Mouse (Mus musculus) neural tube, embryonic 10.5 days (tissue): ENCODE results near the gene Comtd1.

Source experiments
- DNase-seq: peaks from one replicate; pipeline ENCODE4 v3.0.0-alpha.2; 2017; ENCODE audit warnings: low spot score; ENCODE audit errors: extremely low spot score

Gene Comtd1

DNA sequence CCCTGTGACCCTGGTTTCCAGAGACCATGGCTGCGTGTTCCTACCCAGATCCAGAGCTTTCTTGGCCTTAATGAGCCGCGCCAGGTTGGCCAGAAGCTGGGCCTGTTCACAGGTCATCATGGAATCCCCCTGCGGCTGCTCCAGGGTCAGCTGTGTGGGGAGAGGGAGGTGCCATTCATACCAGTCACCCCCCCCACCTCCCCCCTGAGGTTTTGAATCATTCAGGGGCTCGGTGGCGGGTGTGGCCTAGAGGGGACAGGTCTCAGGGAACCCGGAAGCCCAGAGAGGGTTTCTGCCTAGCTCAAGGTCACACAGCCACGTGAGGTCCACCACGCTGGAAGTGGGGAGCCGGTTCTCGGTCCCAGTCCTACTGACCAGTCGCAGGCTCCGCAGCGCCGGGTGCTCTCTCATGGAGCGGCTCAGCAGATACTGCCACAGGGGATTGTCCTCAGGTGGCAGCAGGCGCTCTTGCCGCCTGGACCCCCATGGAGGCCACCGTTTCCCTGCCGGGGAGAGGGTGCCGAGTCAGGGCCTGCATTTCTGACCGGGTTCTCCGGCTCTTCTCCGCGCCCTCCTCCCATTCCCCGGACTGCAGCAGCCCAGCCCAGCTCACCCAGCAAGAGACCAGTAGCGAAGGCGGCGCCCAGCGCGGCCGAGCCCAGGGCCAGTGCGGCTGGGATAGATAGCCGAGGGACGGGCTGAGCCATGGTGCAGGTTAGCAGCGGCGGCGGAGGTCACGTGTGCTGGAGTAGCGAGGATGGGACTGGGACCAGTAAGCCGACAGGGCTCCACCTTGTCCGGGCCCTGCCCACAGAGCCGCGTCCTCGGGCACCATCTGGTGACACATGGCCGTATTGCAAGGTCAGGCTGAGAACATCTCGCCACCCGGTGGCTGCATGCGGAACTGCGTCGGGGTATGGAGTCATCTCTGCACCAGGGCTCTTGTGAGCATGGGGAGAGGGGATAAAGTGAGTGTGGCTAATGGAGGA, at the start of gene Comtd1:
Gene Comtd1 (minus strand): TSS at position 812 of the 989 bp plus-strand sequence.
- peak; percentile 96 for DNase-seq

DNA sequence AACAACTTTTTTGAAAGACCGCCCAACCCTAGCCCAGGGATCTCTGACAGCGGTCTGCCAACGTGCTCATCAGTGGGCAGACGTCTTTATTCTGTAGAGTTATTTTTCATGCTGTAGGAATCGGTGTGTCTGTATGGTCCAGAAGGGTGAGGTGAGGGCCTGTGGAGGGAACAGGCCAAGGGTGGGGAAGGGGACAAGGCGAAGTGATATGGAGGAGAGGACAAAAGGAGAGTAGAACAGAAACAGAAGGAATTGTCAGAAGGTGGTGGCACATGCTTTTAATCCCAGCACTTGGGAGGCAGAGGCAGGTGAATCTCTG, 43.5 kb upstream of the Comtd1 start:
- no peak for DNase-seq

DNA sequence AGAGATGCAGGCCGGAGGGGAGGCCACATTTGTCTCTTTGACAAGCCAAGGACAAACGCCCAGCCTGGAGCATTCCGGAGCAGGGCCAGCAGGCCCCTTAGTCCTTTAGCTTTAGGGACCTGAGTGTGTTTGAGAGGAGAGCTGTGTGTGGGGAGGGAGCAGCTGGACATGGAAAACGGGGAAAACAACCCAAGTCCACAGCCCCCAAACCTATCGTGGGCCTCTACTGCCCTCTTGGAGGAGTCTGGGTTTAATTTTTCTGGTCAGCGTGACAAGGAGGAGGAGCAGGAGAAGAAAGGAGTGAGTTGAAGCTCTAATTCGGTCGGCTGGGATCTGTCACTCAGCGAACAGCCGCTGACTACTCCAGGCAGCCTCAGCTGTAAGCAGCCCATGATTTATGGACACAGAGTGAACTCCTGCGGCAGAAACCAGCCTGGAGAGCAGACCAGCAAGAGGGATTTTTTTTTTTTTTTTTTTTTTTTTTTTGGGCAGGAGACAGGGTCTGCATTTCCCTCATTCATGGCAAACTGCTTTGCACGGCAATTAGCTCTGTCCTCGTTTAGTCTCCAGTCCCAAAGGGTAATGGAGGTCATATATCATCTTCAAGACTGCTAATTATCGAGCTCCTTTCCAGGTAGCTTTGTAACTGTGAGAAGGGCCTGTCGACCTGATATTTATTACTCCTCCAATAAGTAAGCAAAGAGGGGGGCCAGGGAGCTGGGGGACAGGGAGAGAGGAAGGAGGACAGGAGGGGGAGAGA, 43.0 kb upstream of the Comtd1 start:
- peak; percentile 80 for DNase-seq

DNA sequence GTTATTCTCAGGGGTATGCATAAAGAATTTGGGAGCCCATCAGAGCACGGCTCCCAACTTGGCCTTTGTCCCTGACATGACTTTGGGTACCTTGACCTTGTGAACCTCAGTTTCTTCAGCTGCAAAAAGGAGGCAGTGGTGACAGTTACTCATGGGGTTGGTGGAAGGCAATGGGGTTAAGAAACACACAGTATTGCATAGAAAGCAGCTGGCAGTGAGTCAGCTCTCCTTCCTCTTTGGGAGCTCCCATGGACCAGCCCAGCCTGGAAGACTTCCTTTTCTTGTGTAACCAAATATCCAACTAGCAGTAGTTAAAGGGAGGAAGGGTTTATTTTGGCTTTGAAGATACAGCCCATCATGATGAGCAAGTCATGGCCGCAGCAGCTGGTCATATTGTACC, 41.7 kb upstream of the Comtd1 start:
- DNase-seq: no peak

DNA sequence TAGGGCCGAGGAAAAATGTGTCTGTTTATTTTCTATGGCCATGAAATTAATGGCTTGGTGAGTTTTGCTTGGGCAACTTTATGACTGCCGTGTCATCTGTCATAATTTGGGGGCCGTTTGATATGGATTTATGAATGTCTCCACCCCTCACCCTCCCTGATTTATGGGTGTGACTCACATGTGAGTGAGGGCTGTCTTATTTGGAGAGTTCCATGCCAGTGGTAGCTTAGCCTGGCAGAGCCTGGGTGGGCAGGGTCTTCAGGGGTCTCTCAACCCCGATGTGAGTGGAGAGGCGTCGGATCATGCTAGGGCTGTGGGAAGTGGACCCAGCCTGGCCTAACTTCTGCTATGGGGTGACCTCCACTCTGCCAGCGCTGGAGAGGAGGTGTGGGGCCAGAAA, 18.0 kb upstream of the Comtd1 start:
- DNase-seq: no peak

DNA sequence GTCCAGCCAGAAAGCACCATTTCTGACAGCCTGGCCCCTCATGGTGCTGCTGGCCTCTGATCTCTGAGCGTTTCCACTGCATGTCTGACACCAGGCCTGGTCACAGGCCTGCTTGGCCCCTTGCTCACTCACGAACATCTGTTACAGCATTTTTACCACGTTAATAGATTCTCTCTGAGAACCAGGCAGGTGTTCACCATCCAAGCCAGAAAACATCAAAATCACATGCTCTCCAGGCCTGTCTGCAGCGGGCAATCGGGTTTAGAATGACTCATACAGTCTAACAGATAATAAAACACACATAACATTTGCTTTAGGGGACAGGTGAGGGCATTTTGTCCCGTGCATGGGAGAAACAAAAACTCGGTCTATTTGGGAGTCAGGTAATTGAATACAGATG, 17.5 kb upstream of the Comtd1 start:
- DNase-seq: peak; percentile 20

DNA sequence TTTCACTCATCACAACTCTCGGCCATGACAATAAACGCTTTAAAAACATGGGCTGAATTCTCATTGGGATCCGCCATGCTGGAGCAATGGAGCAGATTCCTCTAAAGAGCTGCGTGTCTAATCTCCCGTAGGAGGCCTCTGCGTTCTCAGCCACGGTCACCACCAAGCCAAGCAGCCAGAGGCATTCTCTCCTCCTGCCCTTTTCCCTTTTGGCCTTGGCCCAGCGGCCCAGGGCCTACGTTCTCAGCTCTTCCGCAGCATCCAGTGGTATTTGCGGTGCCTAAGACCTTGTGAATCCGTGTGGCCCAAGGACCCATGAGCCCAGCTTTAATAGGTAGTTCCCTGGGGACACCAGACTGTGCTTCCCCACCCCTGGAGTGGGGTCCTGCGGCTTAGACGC, 8.1 kb upstream of the Comtd1 start:
- DNase-seq: no peak

DNA sequence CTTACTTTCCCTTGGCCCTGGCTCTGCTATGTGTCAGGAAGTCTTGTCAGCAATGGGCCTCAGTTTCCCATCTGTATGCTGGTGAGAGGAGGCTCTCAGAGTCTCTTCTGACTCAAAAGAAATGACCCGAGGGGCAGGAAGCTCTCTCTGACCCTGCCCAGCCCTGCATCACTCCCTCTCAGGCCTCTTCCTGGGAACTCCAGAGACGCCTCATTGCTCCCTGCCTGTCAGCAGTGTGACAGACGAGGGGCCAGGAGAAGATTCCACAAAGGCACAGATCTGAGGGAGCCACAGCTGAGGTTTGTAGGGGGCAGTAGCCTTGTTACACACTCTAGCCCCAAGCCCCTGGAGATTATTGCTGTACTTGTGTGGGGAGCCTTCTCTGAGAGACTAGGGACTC, 7.2 kb upstream of the Comtd1 start:
- DNase-seq: peak; percentile 27

DNA sequence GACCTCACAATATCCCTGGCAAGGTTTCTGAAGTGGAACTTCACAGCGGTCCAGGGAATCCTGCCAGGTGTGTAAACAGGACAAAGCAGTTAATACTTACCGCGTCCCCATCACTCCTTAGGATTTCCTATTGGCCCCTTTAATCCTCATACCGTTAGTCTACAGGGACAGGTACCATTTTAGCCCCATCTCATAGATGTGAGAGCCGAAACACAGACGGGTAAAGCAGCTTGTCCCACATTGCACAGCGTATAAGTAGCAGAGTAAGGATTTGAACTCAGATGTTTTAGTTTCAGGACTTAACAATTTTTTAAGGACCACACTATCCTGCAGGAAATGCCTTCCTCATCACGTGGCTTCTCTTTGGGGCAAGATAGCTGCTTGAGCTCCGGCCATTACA, 5.5 kb upstream of the Comtd1 start:
- no peak for DNase-seq

DNA sequence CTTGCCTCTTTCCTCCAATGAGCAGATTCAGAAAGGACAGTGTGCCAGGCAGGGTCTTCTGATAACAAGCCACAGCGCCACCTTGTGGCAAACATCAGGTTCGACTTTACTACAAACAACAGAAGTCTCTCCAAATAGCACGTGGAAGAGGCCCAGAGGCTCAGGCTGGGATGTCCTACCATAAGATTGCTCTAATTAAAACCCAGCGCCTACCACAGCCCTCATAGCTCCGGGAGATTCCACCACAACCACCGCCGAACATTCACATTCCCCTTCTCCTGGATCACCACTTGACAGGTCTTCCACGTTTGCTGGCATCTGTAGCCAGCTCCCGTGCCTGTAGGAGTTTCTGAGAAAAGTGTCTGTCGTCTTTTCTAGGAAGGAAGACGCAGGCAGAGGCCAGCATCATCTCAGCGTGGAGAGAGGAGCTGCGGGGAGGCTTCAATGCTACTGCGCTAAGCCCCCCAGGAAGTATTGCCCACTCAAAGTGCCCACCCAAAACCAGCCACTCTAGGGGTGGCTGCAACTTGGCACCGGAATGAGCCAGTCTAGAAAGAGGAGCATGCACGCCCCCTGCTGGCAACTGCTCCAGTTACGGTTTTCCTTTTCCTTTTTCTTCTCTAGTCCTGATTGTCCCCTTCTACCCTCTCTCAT, 4.8 kb upstream of the Comtd1 start:
- DNase-seq: peak; percentile 86

DNA sequence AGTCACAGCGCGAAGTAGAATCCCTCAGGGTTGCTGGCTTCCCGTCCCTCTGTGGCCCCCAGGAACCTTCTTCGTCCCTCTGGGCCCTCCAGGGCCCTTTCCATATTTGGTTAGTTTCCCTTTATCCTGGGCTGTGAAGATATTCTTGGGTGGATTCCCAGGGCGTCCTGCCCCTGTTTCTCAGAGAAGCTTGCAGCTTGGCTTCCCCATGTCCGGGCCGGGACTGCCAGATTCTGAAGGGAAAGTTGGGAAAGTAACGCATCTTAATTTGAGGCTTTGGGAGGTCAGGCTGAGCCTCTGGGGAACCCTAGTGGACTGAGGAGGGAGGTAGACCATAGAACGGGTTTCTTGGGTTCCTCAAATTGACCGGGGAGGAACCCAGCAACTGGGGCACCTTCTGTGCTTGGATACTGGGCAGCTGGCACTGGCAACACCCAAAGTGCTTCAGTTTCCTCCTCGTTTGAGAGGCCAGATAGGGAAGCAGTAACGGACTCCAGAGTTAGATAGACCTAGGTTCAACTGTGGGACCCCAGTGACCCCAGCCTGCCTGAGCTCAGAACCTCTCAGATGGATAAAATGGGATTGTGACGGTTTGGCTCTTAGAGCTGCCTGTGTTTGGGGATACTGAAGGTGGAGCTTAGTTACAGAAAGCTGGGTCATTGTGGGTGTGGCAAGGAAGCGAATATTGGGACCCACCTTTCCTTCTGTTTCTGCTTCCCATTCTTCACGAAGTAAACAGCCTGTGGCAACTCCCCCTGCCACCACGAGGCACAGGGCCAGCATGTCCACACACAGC, 3.4 kb upstream of the Comtd1 start:
- DNase-seq: no peak

DNA sequence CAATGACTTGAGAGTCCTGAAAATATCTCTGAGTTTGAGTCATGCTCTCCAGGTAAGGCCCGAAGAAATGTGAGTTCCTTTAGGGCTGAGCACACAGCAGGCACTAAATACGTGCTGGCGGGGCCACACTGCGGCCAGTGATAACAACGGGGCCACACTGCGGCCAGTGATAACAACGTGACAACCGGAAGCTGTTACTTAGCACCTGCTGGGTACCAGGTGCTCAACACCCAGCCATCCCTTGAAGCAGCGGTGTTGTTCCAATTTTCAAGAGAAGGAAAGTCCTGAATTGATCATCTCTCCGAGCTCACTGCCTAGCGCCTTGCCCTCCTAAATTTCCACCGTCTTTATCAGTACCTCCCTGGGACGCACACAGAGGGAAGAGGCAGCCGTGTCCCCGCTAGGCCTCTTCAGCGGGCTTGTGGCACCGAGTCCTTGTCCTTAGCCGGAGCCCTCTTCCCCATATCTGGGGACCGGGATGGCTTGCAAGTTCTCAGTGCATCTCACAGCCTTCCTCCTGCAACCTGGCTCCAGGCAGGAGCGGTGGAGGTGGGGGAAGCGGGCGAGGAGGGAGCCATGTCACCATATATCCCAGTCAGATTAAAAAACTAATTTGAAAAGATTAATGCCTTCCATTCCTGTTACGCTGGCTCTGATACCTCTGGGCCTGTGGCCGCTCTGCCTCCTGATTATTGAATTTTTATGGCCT, 1.8 kb upstream of the Comtd1 start:
- no peak for DNase-seq

DNA sequence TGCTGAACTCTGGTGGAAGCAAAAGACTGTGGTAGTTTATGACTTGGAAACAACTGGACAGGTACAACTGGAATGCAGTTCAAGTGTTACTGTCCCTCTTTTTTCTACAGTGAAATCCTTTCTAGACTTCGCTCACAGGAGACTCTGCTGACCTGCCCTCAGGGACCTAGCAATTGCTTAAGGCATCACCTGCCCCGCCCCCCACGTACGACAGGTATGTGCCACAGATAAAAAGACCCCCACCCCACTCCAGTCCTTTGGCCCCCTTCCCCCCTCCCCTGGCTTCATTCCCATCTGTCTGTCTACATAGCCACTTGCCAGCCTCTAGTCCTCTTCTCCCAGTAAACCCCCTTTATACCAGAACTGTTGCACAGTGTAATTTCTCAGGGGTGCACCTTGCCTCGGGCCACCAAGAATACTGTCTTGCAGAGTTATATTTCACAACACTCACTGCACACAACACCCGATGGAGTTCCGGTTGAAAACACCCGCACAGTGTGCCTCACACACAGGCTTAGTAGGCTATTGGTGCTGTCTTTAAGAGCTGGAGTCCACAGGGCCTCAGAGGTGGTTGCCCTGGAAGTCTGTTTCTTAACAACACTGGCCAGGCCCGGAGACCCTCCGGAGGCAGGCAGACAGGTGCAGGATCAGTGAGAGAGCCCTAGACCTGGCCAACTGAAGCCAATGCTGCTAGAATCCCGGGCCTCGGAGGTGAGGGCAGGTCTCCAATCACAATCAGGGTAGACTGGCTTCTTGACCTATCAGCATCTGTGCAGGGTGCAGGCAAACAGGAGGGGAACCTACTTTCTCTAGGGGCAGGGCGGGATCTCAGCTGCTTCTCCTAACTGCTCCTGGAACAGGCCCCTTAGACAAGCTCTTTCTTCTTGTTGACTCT, 994 bp upstream of the Comtd1 start:
- DNase-seq: no peak

DNA sequence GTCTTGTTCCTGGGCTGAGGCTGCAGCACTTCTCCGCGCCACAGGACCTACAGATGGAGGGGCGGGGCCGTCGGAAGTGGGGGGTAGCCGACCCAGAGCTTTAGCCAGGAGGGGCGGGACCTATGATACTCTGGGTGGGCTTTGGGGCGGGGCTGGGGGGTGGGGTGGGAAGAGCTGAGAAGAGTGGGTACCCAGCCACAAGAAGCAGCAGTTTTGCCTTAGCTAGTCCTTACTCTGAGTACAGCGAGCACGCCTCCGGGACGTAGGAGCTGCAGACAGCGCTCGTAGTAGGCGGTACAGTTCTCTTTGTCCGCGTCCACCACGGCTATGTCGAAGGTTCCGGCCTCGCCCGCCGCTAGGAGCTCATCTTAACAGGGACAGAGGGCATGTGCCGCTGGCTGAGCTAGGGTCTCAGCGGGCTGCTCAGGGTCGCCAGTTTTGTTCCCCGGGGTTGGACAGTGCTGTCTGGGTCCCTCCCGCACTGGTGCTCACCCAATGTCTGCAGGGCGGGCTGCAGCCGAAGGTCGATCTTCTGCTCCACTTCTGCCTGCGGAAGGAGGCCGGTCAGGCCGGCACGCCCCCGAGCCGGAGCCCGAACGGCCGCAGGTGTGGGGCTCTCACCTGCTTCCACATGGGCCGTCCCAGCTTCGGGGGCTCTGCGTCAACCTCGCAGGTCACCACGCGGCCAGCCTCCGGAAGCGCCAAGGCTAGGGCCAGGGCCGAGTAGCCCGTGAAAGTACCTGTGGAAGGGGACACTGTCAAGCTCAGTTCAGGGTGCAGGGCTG, 1.2 kb downstream of the Comtd1 start:
- peak; percentile 74 for DNase-seq

DNA sequence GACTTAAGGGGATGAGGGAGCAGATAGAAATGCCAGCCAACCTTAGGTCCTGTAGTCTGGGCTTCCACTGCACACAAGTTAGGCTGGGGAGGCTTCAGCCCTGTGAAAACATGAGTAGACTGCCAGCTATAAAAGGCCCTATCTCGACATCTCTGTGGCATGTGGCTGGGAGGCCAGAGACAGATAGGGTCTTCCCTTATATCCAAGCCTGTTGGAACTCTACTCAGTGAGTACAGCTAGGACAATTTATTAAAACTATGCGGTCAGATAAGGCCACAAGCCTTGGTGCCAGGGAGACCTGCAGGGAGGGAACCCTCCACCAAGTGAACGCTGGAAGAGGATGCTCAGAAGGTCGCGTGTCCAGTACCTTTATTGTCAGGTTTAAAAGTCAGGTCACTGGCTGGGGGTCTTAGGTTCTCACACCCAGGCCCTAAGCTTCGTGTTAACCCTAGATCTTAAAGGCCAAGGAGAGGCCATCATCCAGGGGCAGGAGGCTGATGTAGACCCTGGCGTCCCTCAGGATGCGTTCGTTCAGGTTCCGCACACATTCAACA, 1.9 kb downstream of the Comtd1 start:
- no peak for DNase-seq

DNA sequence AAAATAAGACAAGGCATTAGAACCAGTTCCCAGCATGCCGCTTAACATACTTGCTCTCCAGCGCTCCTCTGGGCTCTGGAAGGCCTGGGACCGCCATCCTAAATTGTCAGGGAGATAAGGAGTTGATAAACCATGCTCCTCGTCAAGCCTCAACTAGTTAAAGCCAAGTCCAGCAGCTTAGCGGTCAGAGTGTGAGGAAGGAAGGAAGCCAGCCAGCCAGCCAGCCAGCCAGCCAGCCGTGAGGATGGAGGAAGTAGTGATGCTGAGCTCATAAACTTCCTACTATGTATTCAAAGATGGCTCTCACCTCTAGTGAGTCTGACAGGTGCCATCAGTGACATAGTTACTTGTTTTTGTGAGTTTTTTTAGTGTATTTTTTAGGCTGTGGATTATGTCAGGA, 5.5 kb downstream of the Comtd1 start:
- no peak for DNase-seq

DNA sequence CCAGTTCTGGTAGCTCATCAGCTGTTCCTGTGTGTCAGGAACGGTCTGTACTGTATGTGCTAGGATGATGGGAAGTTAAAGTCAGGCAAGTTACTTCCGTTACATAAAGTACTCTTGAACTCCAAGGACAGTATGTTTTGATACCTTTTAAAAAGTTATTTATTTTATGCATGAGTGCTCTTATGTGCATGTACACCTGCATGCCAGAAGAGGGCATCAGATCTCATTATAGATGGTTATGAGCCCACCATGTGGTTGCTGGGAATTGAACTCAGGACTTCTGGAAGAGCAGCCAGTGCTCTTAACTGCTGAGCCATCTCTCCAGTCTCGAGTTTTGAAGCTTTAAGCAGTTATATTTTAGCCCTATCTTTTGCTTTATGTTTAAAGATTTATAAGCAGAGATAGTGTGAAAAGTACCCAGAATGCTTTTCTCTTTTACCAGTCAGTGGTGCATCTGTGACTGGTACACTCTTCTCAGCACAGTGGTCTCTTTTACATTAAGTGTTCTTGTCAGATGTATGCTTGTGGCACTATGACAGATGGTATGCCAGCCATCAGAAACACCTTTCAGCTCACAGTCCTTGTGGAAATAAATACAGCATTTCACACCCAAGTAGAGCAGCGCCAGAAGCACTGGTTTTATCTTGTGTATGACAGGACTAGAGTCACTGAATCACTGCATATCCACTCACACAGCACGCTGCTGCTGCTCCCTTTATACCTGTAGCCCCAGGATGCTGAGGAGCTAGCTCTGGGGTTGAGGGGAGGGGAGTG, 6.8 kb downstream of the Comtd1 start:
- DNase-seq: no peak
